Mouse (Mus musculus): ENCODE results near the gene Krt25.

DNA sequence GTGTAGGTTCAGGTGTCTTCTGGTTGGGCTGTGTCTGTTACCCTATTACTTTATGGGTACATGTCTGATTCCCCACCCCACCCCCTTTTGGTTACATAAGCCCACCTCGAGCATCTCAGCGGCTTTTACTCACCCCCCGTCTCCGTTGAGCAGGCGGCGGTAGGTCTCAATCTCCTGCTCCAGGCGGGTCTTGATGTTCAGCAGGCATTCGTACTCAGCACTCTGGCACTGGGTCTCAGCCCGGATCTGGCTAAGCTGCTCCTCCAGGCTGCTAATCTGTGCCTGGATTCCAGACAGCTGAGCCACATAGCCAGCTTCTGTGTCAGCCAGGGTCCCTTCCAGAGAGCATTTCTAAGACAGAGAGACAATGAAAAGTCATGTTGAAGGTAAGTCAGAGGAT, 41.6 kb downstream of the Krt25 start:
- TF ChIP-seq CTCF (IDR thresholded peaks at IDR 0.05; ENCODE audit: low read depth) = no peak
- no peak for TF ChIP-seq EP300 (optimal IDR thresholded peaks at IDR 0.05)
